Mouse (Mus musculus): ENCODE measurements around the gene Abcc12. TPM values are rescaled to one million over a fixed set of nuclear protein-coding genes. Genes with fewer than 3 reads are reported as not detected.

Gene Abcc12
- total RNA-seq, 2 experiments from 2014 or later, result not detected

DNA sequence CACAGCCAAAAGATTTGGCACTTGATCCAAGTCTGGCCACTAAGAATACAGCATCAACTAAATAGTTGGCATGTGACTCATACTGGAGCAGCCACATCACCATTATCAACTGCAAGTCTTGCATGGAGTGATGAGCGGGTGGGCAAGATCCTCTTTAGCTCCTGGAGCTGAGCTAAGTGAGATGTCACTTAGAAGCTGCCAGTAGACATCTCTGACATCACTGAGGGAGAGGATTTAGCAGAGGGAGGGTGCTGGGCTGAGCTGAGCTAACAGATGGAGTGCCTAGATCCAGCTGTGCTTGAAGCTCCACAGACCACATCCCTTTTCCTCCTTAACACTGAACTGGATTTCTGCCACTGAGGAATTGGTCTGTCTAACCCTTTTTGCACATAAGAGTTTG, 143.1 kb downstream of the Abcc12 start:
- TF ChIP-seq CTCF (IDR thresholded peaks at IDR 0.05), result no peak
- Histone ChIP-seq H3K4me3 (no peak overlapping the region), H3K27ac (no peak overlapping the region)
- intact Hi-C loops (cut with DNase I), result no loop called here
- DNase-seq, result no peak

Small RNAs within 50 kb of the gene (microRNA-seq; reads per million reads assigned to microRNA genes)
- gene Gm44348, result not detected

Other genes starting within 250 kb of the Abcc12 start
- gene Lonp2, start 43.4 kb upstream of the Abcc12 start, total RNA-seq (2021), result 10 to 100 TPM; 51.7 to 55.6 TPM
- gene Gm10638, start 165.0 kb upstream of the Abcc12 start, total RNA-seq (2021), result 1 to 10 TPM; 4.9 to 5.3 TPM
- gene Siah1a, start 165.2 kb upstream of the Abcc12 start, total RNA-seq (2021), result 10 to 100 TPM in 1 of 2 experiments, 1 to 10 TPM in 1; 9.6 to 14.9 TPM